Comparison of ENCODE assay signal across 10 mouse cellular contexts in genomic region chr6:103213160-103213559, GRCm38 (mm10).
DNase-seq lines count a peak whose midpoint lies in the region; ATAC-seq lines count a peak whose summit lies in the region.
"Had no signal": no experiment of that assay in that cellular context is flagged by ENCODE, and none has a peak within 500 bp of the region (broad histone marks: within the 10 kb centered on the region; RNA-seq: fewer than 3 reads in every experiment).

No protein-coding gene starts in this region.

- H3K4me1 ChIP-seq in kidney, embryonic 15.5 days = no peaks in the 10 kb centered on the region
- H3K4me1 ChIP-seq in kidney, embryonic 14.5 days (ENCODE audit: control insufficient read depth, insufficient read depth, low read length) = no peaks in the 10 kb centered on the region
- peaks cover 10% of the 10 kb centered on the region for H3K4me1 ChIP-seq in embryonic facial prominence, embryonic 10.5 days
- H3K4me1 ChIP-seq in midbrain, embryonic 14.5 days (ENCODE audit: control insufficient read depth, insufficient read depth, low read length) = no peaks in the 10 kb centered on the region
- no peaks in the 10 kb centered on the region for H3K4me1 ChIP-seq in forebrain, embryonic 10.5 days
- peaks cover 2% of the 10 kb centered on the region; the same call in 1 of the 2 replicates for H3K4me1 ChIP-seq in forebrain, embryonic 14.5 days (ENCODE audit: control insufficient read depth, insufficient read depth, low read length)

- peak; percentile 63 for DNase-seq in embryonic facial prominence, embryonic 10.5 days (ENCODE audit: low spot score)
- DNase-seq in heart, postnatal 4 days = peak; percentile 57
- peak; percentile 40 for DNase-seq in midbrain, embryonic 14.5 days
- no peak for DNase-seq in forebrain, embryonic 10.5 days (ENCODE audit: extremely low spot score, low spot score)
- no peak for DNase-seq in urinary bladder, postnatal 4 days (ENCODE audit: low spot score in 2 of 2)
- DNase-seq in forebrain, embryonic 14.5 days (ENCODE audit: low spot score) = no peak

- 44% methylated on average over 6 of the region's 6 CpGs for WGBS in kidney, embryonic 15.5 days
- 48% methylated on average over 6 of the region's 6 CpGs for WGBS in kidney, embryonic 14.5 days
- WGBS in embryonic facial prominence, embryonic 10.5 days = 48% methylated on average over 6 of the region's 6 CpGs
- WGBS in midbrain, embryonic 14.5 days = 65% methylated on average over 6 of the region's 6 CpGs
- 72% methylated on average over 6 of the region's 6 CpGs for WGBS in forebrain, embryonic 10.5 days
- WGBS in forebrain, embryonic 14.5 days = 70% methylated on average over 6 of the region's 6 CpGs

- no peak overlapping the region for H3K4me3 ChIP-seq in kidney, embryonic 15.5 days (replicated peaks)
- H3K4me3 ChIP-seq in kidney, embryonic 14.5 days (ENCODE audit: low read length) = no peak overlapping the region
- no peak overlapping the region for H3K4me3 ChIP-seq in embryonic facial prominence, embryonic 10.5 days
- H3K4me3 ChIP-seq in midbrain, embryonic 14.5 days (replicated peaks; ENCODE audit: low read depth, low read length) = no peak overlapping the region
- no peak overlapping the region for H3K4me3 ChIP-seq in forebrain, embryonic 10.5 days
- no peak overlapping the region for H3K4me3 ChIP-seq in forebrain, embryonic 14.5 days (ENCODE audit: low read depth, low read length)
- H3K4me3 ChIP-seq: heart, adult 2 months had no signal

- no peak overlapping the region for H3K4me2 ChIP-seq in kidney, embryonic 15.5 days
- H3K4me2 ChIP-seq in kidney, embryonic 14.5 days (replicated peaks; ENCODE audit: low read depth, low read length) = no peak overlapping the region
- no peak overlapping the region for H3K4me2 ChIP-seq in midbrain, embryonic 14.5 days (ENCODE audit: low read length)
- no peak overlapping the region for H3K4me2 ChIP-seq in forebrain, embryonic 14.5 days (ENCODE audit: low read length)

- no peaks in the 10 kb centered on the region for H3K9me3 ChIP-seq in kidney, embryonic 15.5 days (replicated peaks)
- no peaks in the 10 kb centered on the region for H3K9me3 ChIP-seq in kidney, embryonic 14.5 days (ENCODE audit: control insufficient read depth, low read length)
- H3K9me3 ChIP-seq in embryonic facial prominence, embryonic 10.5 days = no peaks in the 10 kb centered on the region
- no peaks in the 10 kb centered on the region for H3K9me3 ChIP-seq in midbrain, embryonic 14.5 days (ENCODE audit: control insufficient read depth, low read length)
- no peaks in the 10 kb centered on the region for H3K9me3 ChIP-seq in forebrain, embryonic 10.5 days
- H3K9me3 ChIP-seq in forebrain, embryonic 14.5 days (replicated peaks; ENCODE audit: control insufficient read depth, low read length) = no peaks in the 10 kb centered on the region

- H3K36me3 ChIP-seq in kidney, embryonic 15.5 days = no peaks in the 10 kb centered on the region
- H3K36me3 ChIP-seq in kidney, embryonic 14.5 days (ENCODE audit: control insufficient read depth, insufficient read depth, low read length) = no peaks in the 10 kb centered on the region
- H3K36me3 ChIP-seq in embryonic facial prominence, embryonic 10.5 days (replicated peaks) = no peaks in the 10 kb centered on the region
- no peaks in the 10 kb centered on the region for H3K36me3 ChIP-seq in midbrain, embryonic 14.5 days (ENCODE audit: control insufficient read depth, insufficient read depth, low read length)
- no peaks in the 10 kb centered on the region for H3K36me3 ChIP-seq in forebrain, embryonic 10.5 days (replicated peaks)
- H3K36me3 ChIP-seq in forebrain, embryonic 14.5 days (ENCODE audit: control insufficient read depth, insufficient read depth, low read length) = no peaks in the 10 kb centered on the region

- H3K27me3 ChIP-seq in kidney, embryonic 15.5 days = no peaks in the 10 kb centered on the region
- H3K27me3 ChIP-seq in kidney, embryonic 14.5 days (ENCODE audit: control insufficient read depth, insufficient read depth, low read length) = no peaks in the 10 kb centered on the region
- H3K27me3 ChIP-seq in embryonic facial prominence, embryonic 10.5 days (replicated peaks; ENCODE audit: low read depth, poor library complexity, severe bottlenecking) = no peaks in the 10 kb centered on the region
- H3K27me3 ChIP-seq in midbrain, embryonic 14.5 days (ENCODE audit: control insufficient read depth, insufficient read depth, low read length) = no peaks in the 10 kb centered on the region
- no peaks in the 10 kb centered on the region for H3K27me3 ChIP-seq in forebrain, embryonic 10.5 days (ENCODE audit: poor library complexity, severe bottlenecking)
- no peaks in the 10 kb centered on the region for H3K27me3 ChIP-seq in forebrain, embryonic 14.5 days (replicated peaks; ENCODE audit: control insufficient read depth, insufficient read depth, low read length)

- no peak overlapping the region for H3K9ac ChIP-seq in kidney, embryonic 15.5 days
- H3K9ac ChIP-seq in kidney, embryonic 14.5 days (ENCODE audit: low read depth, low read length) = no peak overlapping the region
- no peak overlapping the region for H3K9ac ChIP-seq in midbrain, embryonic 14.5 days (replicated peaks; ENCODE audit: low read length)
- no peak overlapping the region for H3K9ac ChIP-seq in forebrain, embryonic 14.5 days (ENCODE audit: low read length)

- H3K27ac ChIP-seq in kidney, embryonic 15.5 days = no peak overlapping the region
- no peak overlapping the region for H3K27ac ChIP-seq in kidney, embryonic 14.5 days (ENCODE audit: low read depth, low read length)
- H3K27ac ChIP-seq in embryonic facial prominence, embryonic 10.5 days (replicated peaks) = no peak overlapping the region
- no peak overlapping the region for H3K27ac ChIP-seq in midbrain, embryonic 14.5 days (replicated peaks; ENCODE audit: low read depth, low read length)
- no peak overlapping the region for H3K27ac ChIP-seq in forebrain, embryonic 10.5 days
- H3K27ac ChIP-seq in forebrain, embryonic 14.5 days (ENCODE audit: low read depth, low read length) = no peak overlapping the region
- H3K27ac ChIP-seq: heart, adult 2 months had no signal

- peak; percentile 60; the same call in 1 of the 2 replicates for ATAC-seq in kidney, embryonic 15.5 days (replicated peaks; ENCODE audit: low FRiP score)
- ATAC-seq in kidney, embryonic 14.5 days (ENCODE audit: low FRiP score, low TSS enrichment) = no peak
- ATAC-seq in midbrain, embryonic 14.5 days (ENCODE audit: low FRiP score, low TSS enrichment) = peak; percentile 40; the same call in 1 of the 2 replicates
- ATAC-seq in forebrain, embryonic 14.5 days = no peak
- ATAC-seq: activated CD4-positive, CD25-positive, alpha-beta regulatory T cell, adult 4 months had no signal

Comparison
In these comparisons a context has a peak if more than half of its experiments do, and no peak if none do; other contexts are left out.
1. ATAC-seq: peak in kidney, embryonic 15.5 days (single experiment) and midbrain, embryonic 14.5 days (single experiment); none in kidney, embryonic 14.5 days (single experiment) and forebrain, embryonic 14.5 days (single experiment).
2. DNase-seq: peak in embryonic facial prominence, embryonic 10.5 days (single experiment), heart, postnatal 4 days (single experiment) and midbrain, embryonic 14.5 days (single experiment); none in forebrain, embryonic 10.5 days (single experiment), urinary bladder, postnatal 4 days (0 of 2) and forebrain, embryonic 14.5 days (single experiment).